Mouse (Mus musculus): ENCODE measurements around the gene Sox4. TPM values are rescaled to one million over a fixed set of nuclear protein-coding genes. Genes with fewer than 3 reads are reported as not detected.

Gene Sox4
- polyA plus RNA-seq, 1 experiment from 2014 or later = 224 TPM

- H3K27ac ChIP-seq (ENCODE audit: low read length) = no peak overlapping the region
- ATAC-seq = no peak
- H3K9ac ChIP-seq (replicated peaks; ENCODE audit: low read depth, low read length) = no peak overlapping the region
- H3K4me1 ChIP-seq (replicated peaks; ENCODE audit: control insufficient read depth, insufficient read depth, low read length) = peaks cover 2% of the 10 kb centered on the region; the same call in 1 of the 2 replicates
- no peaks in the 10 kb centered on the region for H3K27me3 ChIP-seq (replicated peaks; ENCODE audit: control insufficient read depth, insufficient read depth, low read length)
- no peaks in the 10 kb centered on the region for H3K9me3 ChIP-seq (ENCODE audit: control insufficient read depth, low read length)
- no peak overlapping the region for H3K4me3 ChIP-seq (replicated peaks; ENCODE audit: low read length)
- no peaks in the 10 kb centered on the region for H3K36me3 ChIP-seq (ENCODE audit: control insufficient read depth, insufficient read depth)
- 76% methylated on average over 4 of the region's 4 CpGs for WGBS
- H3K4me2 ChIP-seq (ENCODE audit: low read length) = no peak overlapping the region
These were observed 23.1 kb downstream of the Sox4 start for GRCm38 (mm10) chr13:28930364-28930763.

GRCm38 (mm10) chr13:28929936-28930335 lies 23.6 kb downstream of the Sox4 start:
- Histone ChIP-seq H3K4me3 (replicated peaks; ENCODE audit: low read length) (no peak overlapping the region), H3K9me3 (ENCODE audit: control insufficient read depth, low read length) (no peaks in the 10 kb centered on the region), H3K27me3 (replicated peaks; ENCODE audit: control insufficient read depth, insufficient read depth, low read length) (no peaks in the 10 kb centered on the region), H3K36me3 (ENCODE audit: control insufficient read depth, insufficient read depth) (no peaks in the 10 kb centered on the region), H3K4me2 (ENCODE audit: low read length) (no peak overlapping the region), H3K4me1 (replicated peaks; ENCODE audit: control insufficient read depth, insufficient read depth, low read length) (no peaks in the 10 kb centered on the region), H3K27ac (ENCODE audit: low read length) (no peak overlapping the region), H3K9ac (replicated peaks; ENCODE audit: low read depth, low read length) (no peak overlapping the region)
- ATAC-seq = no peak
- 32% methylated on average over 3 of the region's 3 CpGs for WGBS

GRCm38 (mm10) chr13:28923136-28923535 lies 30.4 kb downstream of the Sox4 start:
- no peaks in the 10 kb centered on the region for H3K9me3 ChIP-seq (ENCODE audit: control insufficient read depth, low read length)
- no peak overlapping the region for H3K9ac ChIP-seq (replicated peaks; ENCODE audit: low read depth, low read length)
- no peaks in the 10 kb centered on the region for H3K27me3 ChIP-seq (replicated peaks; ENCODE audit: control insufficient read depth, insufficient read depth, low read length)
- no peak overlapping the region for H3K4me3 ChIP-seq (replicated peaks; ENCODE audit: low read length)
- H3K27ac ChIP-seq (ENCODE audit: low read length) = no peak overlapping the region
- no peaks in the 10 kb centered on the region for H3K4me1 ChIP-seq (replicated peaks; ENCODE audit: control insufficient read depth, insufficient read depth, low read length)
- 95% methylated on average over 3 of the region's 3 CpGs for WGBS
- H3K4me2 ChIP-seq (ENCODE audit: low read length) = no peak overlapping the region
- ATAC-seq = no peak
- H3K36me3 ChIP-seq (ENCODE audit: control insufficient read depth, insufficient read depth) = no peaks in the 10 kb centered on the region

- Histone ChIP-seq H3K4me1 (replicated peaks; ENCODE audit: control insufficient read depth, insufficient read depth, low read length) (no peaks in the 10 kb centered on the region), H3K4me3 (replicated peaks; ENCODE audit: low read length) (no peak overlapping the region), H3K27ac (ENCODE audit: low read length) (no peak overlapping the region), H3K9ac (replicated peaks; ENCODE audit: low read depth, low read length) (no peak overlapping the region), H3K36me3 (ENCODE audit: control insufficient read depth, insufficient read depth) (no peaks in the 10 kb centered on the region), H3K27me3 (replicated peaks; ENCODE audit: control insufficient read depth, insufficient read depth, low read length) (no peaks in the 10 kb centered on the region), H3K9me3 (ENCODE audit: control insufficient read depth, low read length) (no peaks in the 10 kb centered on the region), H3K4me2 (ENCODE audit: low read length) (no peak overlapping the region)
- ATAC-seq = no peak
- 90% methylated on average over 10 of the region's 10 CpGs for WGBS
These were observed 35.9 kb downstream of the Sox4 start for GRCm38 (mm10) chr13:28917379-28918250.

- H3K9me3 ChIP-seq (ENCODE audit: control insufficient read depth, low read length) = no peaks in the 10 kb centered on the region
- no peak overlapping the region for H3K4me3 ChIP-seq (replicated peaks; ENCODE audit: low read length)
- no peaks in the 10 kb centered on the region for H3K4me1 ChIP-seq (replicated peaks; ENCODE audit: control insufficient read depth, insufficient read depth, low read length)
- WGBS = 77% methylated on average over 6 of the region's 6 CpGs
- no peak overlapping the region for H3K27ac ChIP-seq (ENCODE audit: low read length)
- H3K4me2 ChIP-seq (ENCODE audit: low read length) = no peak overlapping the region
- H3K36me3 ChIP-seq (ENCODE audit: control insufficient read depth, insufficient read depth) = no peaks in the 10 kb centered on the region
- ATAC-seq = no peak
- no peaks in the 10 kb centered on the region for H3K27me3 ChIP-seq (replicated peaks; ENCODE audit: control insufficient read depth, insufficient read depth, low read length)
- H3K9ac ChIP-seq (replicated peaks; ENCODE audit: low read depth, low read length) = no peak overlapping the region
These were observed 39.9 kb downstream of the Sox4 start for GRCm38 (mm10) chr13:28913656-28914055.

GRCm38 (mm10) chr13:28906981-28907380 lies 46.5 kb downstream of the Sox4 start:
- H3K27me3 ChIP-seq (replicated peaks; ENCODE audit: control insufficient read depth, insufficient read depth, low read length) = no peaks in the 10 kb centered on the region

More at GRCm38 (mm10) chr13:28906981-28907380, 46.5 kb downstream of the Sox4 start:
- Histone ChIP-seq H3K9me3 (ENCODE audit: control insufficient read depth, low read length) (no peaks in the 10 kb centered on the region), H3K9ac (replicated peaks; ENCODE audit: low read depth, low read length) (no peak overlapping the region), H3K4me3 (replicated peaks; ENCODE audit: low read length) (no peak overlapping the region), H3K4me1 (replicated peaks; ENCODE audit: control insufficient read depth, insufficient read depth, low read length) (no peaks in the 10 kb centered on the region), H3K36me3 (ENCODE audit: control insufficient read depth, insufficient read depth) (no peaks in the 10 kb centered on the region), H3K27ac (ENCODE audit: low read length) (no peak overlapping the region), H3K4me2 (ENCODE audit: low read length) (no peak overlapping the region)
- 96% methylated on average over 10 of the region's 10 CpGs for WGBS
- no peak for ATAC-seq

Measured in forebrain, embryonic 16.5 days (tissue).